Mouse (Mus musculus): ENCODE measurements around the gene Ubl3. TPM values are rescaled to one million over a fixed set of nuclear protein-coding genes. Genes with fewer than 3 reads are reported as not detected.

Gene Ubl3
- polyA plus RNA-seq, 1 experiment from 2014 or later = 39.8 TPM

GRCm38 (mm10) chr5:148488891-148489723 is 63.5 kb downstream of the Ubl3 start:
- H3K27me3 ChIP-seq (ENCODE audit: low read depth, poor library complexity, severe bottlenecking) = no peaks in the 10 kb centered on the region
- H3K4me3 ChIP-seq = no peak overlapping the region
- WGBS = 83% methylated on average over 13 of the region's 13 CpGs
- DNase-seq (ENCODE audit: low spot score) = no peak
- no peak overlapping the region for H3K27ac ChIP-seq
- peaks cover 17% of the 10 kb centered on the region for H3K4me1 ChIP-seq
- no peaks in the 10 kb centered on the region for H3K9me3 ChIP-seq (replicated peaks)
- H3K36me3 ChIP-seq = no peaks in the 10 kb centered on the region

DNA sequence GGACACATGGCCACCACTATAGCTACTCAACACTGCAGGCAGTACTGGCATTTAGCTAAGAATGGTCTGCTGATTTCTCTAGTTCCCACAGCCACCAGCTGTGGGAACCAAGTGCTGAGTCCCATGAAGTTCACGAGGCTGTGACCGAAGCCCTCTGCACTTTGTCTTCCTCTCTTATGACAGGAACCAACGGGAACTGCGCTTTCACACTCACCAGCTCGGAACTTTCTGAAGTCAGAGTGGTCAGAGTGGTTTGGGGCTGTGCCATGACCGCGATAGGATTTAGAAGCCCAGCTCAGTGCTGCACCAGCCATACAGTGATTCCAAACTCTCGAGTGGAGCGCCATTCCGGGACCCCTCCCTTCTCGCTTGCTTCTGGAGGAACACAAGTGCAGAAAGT is 66.4 kb downstream of the Ubl3 start:
- Histone ChIP-seq H3K27me3 (ENCODE audit: low read depth, poor library complexity, severe bottlenecking) (no peaks in the 10 kb centered on the region), H3K9me3 (replicated peaks) (no peaks in the 10 kb centered on the region), H3K27ac (no peak overlapping the region), H3K4me3 (no peak overlapping the region), H3K36me3 (no peaks in the 10 kb centered on the region), H3K4me1 (peaks cover 17% of the 10 kb centered on the region)
- 89% methylated on average over 11 of the region's 11 CpGs for WGBS
- no peak for DNase-seq (ENCODE audit: low spot score)

DNA sequence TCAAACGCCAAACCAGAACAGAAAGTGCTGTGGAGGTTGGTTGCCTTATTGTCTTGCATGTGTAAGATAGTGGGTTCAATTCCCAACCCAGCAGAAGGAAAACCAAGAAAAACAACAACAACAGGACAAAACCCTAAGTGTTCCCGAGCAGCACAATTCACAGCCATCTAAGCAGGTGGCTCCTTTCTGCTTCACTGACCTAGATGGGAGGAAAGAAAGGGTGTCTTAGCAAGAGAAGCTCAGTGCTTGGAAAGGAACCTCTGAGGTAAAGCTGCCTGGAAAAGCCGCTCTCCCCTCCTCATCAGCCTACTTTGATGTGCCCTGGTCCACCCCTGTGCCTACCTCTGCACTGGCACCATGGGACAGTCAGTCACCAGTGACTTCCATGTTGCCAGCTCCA is 70.8 kb downstream of the Ubl3 start:
- H3K9me3 ChIP-seq (replicated peaks) = no peaks in the 10 kb centered on the region
- WGBS = 84% methylated on average over 3 of the region's 3 CpGs

GRCm38 (mm10) chr5:148474346-148474745 is 78.2 kb downstream of the Ubl3 start:
- Histone ChIP-seq H3K27ac (no peak overlapping the region), H3K27me3 (ENCODE audit: low read depth, poor library complexity, severe bottlenecking) (no peaks in the 10 kb centered on the region), H3K4me1 (0 out of 2 replicates have a peak, but pooled peaks cover 4% of the 10 kb centered on the region), H3K4me3 (no peak overlapping the region), H3K9me3 (replicated peaks) (no peaks in the 10 kb centered on the region), H3K36me3 (no peaks in the 10 kb centered on the region)
- no peak for DNase-seq (ENCODE audit: low spot score)
- WGBS = 83% methylated on average over 7 of the region's 7 CpGs

More for the DNA sequence above, 70.8 kb downstream of the Ubl3 start:
- Histone ChIP-seq H3K4me3 (no peak overlapping the region), H3K4me1 (no peaks in the 10 kb centered on the region), H3K27ac (no peak overlapping the region), H3K36me3 (no peaks in the 10 kb centered on the region), H3K27me3 (ENCODE audit: low read depth, poor library complexity, severe bottlenecking) (no peaks in the 10 kb centered on the region)
- no peak for DNase-seq (ENCODE audit: low spot score)

DNA sequence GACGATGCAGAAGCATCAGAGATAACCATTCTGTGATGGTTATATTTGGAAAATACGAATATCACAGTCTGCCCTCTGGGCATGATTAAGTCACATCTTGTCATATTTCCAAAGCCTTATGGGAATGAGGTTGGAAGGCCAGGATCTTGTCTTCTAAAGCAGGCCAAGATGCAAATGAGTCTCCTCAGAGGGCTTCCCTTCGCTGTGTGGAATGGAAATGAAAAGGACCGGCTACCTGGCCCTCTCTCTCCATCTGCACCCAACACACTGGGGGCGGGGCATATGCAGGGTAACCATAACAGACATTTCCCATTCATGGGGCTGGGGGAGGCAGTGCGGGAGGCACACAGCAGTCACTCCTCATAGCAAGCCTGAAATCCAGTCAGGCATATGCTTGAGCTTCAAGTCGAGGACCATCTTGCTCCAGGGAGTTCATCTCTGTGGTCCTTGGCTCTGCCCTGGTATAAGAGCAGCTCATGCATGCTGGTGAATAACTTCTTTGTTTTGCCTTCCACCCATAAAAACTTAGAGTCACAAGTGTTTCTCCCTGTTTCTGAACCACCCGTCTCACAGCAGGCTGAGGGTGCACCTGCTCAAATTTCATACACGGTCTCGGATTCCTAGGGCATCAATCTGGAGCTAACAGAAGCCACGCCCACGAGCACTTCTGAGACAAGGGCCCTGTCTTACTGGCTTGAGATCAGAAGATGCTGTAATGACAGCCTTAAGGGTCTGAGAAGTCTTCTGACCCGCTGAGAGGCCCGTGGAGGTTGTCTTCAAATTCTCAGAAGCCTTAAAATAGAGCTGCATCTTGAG is 83.8 kb downstream of the Ubl3 start:
- WGBS = 58% methylated on average over 14 of the region's 14 CpGs
- DNase-seq (ENCODE audit: low spot score) = no peak
- Histone ChIP-seq H3K9me3 (replicated peaks) (no peaks in the 10 kb centered on the region), H3K27ac (no peak overlapping the region; the same call in 1 of the 2 replicates), H3K36me3 (no peaks in the 10 kb centered on the region), H3K27me3 (ENCODE audit: low read depth, poor library complexity, severe bottlenecking) (no peaks in the 10 kb centered on the region), H3K4me3 (no peak overlapping the region), H3K4me1 (peaks cover 20% of the 10 kb centered on the region)

GRCm38 (mm10) chr5:148466933-148467607 is 85.5 kb downstream of the Ubl3 start:
- no peak overlapping the region for H3K27ac ChIP-seq

GRCm38 (mm10) chr5:148466116-148466515 is 86.5 kb downstream of the Ubl3 start:
- H3K36me3 ChIP-seq = no peaks in the 10 kb centered on the region
- H3K9me3 ChIP-seq (replicated peaks) = no peaks in the 10 kb centered on the region
- DNase-seq (ENCODE audit: low spot score) = no peak
- 90% methylated on average over 5 of the region's 5 CpGs for WGBS
- no peak overlapping the region for H3K27ac ChIP-seq
- no peak overlapping the region for H3K4me3 ChIP-seq
- H3K4me1 ChIP-seq = peaks cover 20% of the 10 kb centered on the region
- H3K27me3 ChIP-seq (ENCODE audit: low read depth, poor library complexity, severe bottlenecking) = no peaks in the 10 kb centered on the region

More at GRCm38 (mm10) chr5:148466933-148467607, 85.5 kb downstream of the Ubl3 start:
- H3K27me3 ChIP-seq (ENCODE audit: low read depth, poor library complexity, severe bottlenecking) = no peaks in the 10 kb centered on the region
- DNase-seq (ENCODE audit: low spot score) = no peak
- H3K4me3 ChIP-seq = no peak overlapping the region
- H3K9me3 ChIP-seq (replicated peaks) = no peaks in the 10 kb centered on the region
- H3K4me1 ChIP-seq = peaks cover 20% of the 10 kb centered on the region
- 36% methylated on average over 8 of the region's 8 CpGs for WGBS
- no peaks in the 10 kb centered on the region for H3K36me3 ChIP-seq

- Histone ChIP-seq H3K4me3 (no peak overlapping the region), H3K36me3 (no peaks in the 10 kb centered on the region), H3K27me3 (ENCODE audit: low read depth, poor library complexity, severe bottlenecking) (no peaks in the 10 kb centered on the region), H3K9me3 (replicated peaks) (peaks cover 4% of the 10 kb centered on the region; the same call in 1 of the 2 replicates), H3K4me1 (peaks cover 20% of the 10 kb centered on the region), H3K27ac (no peak overlapping the region)
- WGBS = 97% methylated on average over 9 of the region's 9 CpGs
- DNase-seq (ENCODE audit: low spot score) = no peak
Measured at GRCm38 (mm10) chr5:148465091-148465490, 87.5 kb downstream of the Ubl3 start.

GRCm38 (mm10) chr5:148464489-148464888 is 88.1 kb downstream of the Ubl3 start:
- Histone ChIP-seq H3K27me3 (ENCODE audit: low read depth, poor library complexity, severe bottlenecking) (no peaks in the 10 kb centered on the region), H3K4me1 (peaks cover 20% of the 10 kb centered on the region), H3K27ac (no peak overlapping the region), H3K36me3 (no peaks in the 10 kb centered on the region), H3K9me3 (replicated peaks) (peaks cover 4% of the 10 kb centered on the region; the same call in 1 of the 2 replicates), H3K4me3 (no peak overlapping the region)
- WGBS = 89% methylated on average over 7 of the region's 7 CpGs
- DNase-seq (ENCODE audit: low spot score) = no peak

DNA sequence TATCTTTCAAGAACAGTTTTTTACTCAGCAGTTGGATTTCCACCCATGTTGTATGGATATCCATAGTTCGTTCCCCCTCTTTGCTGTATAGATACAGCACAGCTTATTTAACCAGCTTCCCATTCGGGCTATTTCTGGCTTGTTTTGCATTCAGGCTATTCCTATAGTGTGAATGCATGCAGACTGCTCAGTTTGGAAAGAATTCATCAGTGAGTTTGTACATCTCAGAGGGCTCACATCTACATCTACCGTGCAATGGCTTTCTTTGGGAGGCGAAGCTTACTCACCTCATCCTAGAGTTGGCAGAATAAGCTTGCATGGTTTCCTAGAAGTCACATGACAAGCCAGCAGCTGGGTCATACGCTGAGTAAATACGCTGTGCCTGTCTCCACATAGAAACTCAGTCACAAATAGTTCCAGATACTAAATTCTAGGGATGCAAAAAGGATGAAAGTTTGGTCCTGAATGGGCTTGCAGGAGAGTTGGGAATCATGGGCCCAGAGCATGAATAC is 88.8 kb downstream of the Ubl3 start:
- no peak overlapping the region for H3K4me3 ChIP-seq
- no peaks in the 10 kb centered on the region for H3K36me3 ChIP-seq
- DNase-seq (ENCODE audit: low spot score) = no peak
- H3K27me3 ChIP-seq (ENCODE audit: low read depth, poor library complexity, severe bottlenecking) = no peaks in the 10 kb centered on the region
- WGBS = 91% methylated on average over 6 of the region's 6 CpGs
- H3K4me1 ChIP-seq = peaks cover 15% of the 10 kb centered on the region
- H3K9me3 ChIP-seq (replicated peaks) = peaks cover 4% of the 10 kb centered on the region; the same call in 1 of the 2 replicates
- H3K27ac ChIP-seq = no peak overlapping the region

Measured in limb, embryonic 10.5 days (tissue).